Mouse (Mus musculus): ENCODE results near the gene Hunk. TPM values are rescaled to one million over a fixed set of nuclear protein-coding genes. Genes with fewer than 3 reads are reported as not detected.
A peak's percentile ranks its signal among the peaks of the same experiment; 100 is the strongest.

Hunk gene
- polyA plus RNA-seq, 1 experiment from 2014 or later, result 19.3 TPM

DNA sequence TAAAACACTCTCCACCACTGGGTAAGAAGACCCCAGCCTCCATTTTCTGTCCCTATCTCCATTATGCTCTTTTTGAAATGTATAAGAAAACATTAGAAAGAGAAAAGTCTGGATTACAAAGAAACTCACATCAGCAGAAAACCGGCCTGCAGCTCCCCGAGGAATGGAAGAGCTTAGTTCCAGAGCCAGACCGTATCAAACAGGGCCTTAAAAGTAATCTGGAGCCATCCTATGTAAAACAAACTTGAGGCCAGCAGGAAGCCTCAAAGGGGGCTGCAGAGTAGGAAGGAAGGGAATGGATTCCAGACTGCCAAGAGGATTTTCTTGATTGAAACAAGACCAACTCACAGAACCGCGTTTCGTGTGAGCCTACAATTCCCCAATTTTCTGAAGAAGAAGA is 22.9 kb upstream of the Hunk start:
- Histone ChIP-seq H3K4me1 (replicated peaks) (peaks cover 50% of the 10 kb centered on the region), H3K27ac (ENCODE audit: poor library complexity, severe bottlenecking) (peak overlapping the region; percentile 54; the same call in 1 of the 2 replicates), H3K27me3 (replicated peaks) (no peaks in the 10 kb centered on the region), H3K9me3 (replicated peaks) (no peaks in the 10 kb centered on the region), H3K36me3 (no peaks in the 10 kb centered on the region), H3K4me3 (no peak overlapping the region), H3K9ac (no peak overlapping the region), H3K4me2 (no peak overlapping the region)
- 48% methylated on average over 6 of the region's 6 CpGs for WGBS
- ATAC-seq (ENCODE audit: insufficient number of reproducible peaks, low FRiP score), result no peak

DNA sequence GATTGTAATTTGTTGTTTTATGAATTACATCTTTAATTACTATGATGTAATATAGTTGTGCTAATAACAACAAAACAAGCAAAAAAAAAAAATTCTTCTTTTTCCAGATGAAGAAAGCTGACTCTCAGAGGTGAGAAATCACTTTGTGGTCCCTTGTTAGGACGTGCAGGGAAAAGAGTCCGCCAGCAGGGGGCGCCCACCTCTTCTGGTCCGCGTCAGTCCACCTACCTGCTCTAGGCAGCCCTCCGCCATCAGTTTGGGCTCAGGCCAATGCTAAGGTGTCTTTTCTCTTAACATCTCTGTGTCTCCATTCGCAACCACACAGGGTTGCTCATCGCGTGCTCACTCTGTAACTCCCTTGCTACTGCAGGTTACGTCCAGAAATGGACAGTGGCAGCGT is 5.9 kb upstream of the Hunk start:
- H3K9me3 ChIP-seq (replicated peaks), result peaks cover 7% of the 10 kb centered on the region; the same call in 1 of the 2 replicates
- no peak overlapping the region for H3K4me3 ChIP-seq
- H3K36me3 ChIP-seq, result no peaks in the 10 kb centered on the region
- H3K27me3 ChIP-seq (replicated peaks), result peaks cover 5% of the 10 kb centered on the region; the same call in 1 of the 2 replicates
- H3K9ac ChIP-seq, result no peak overlapping the region
- no peak for ATAC-seq (ENCODE audit: insufficient number of reproducible peaks, low FRiP score)
- peaks cover 25% of the 10 kb centered on the region for H3K4me1 ChIP-seq (replicated peaks)
- H3K4me2 ChIP-seq, result no peak overlapping the region
- 14% methylated on average over 11 of the region's 11 CpGs for WGBS
- H3K27ac ChIP-seq (ENCODE audit: poor library complexity, severe bottlenecking), result no peak overlapping the region

- H3K27ac ChIP-seq (ENCODE audit: poor library complexity, severe bottlenecking), result no peak overlapping the region
- WGBS, result 90% methylated on average over 3 of the region's 3 CpGs
- H3K9ac ChIP-seq, result no peak overlapping the region
- no peak overlapping the region for H3K4me2 ChIP-seq
- H3K9me3 ChIP-seq (replicated peaks), result peaks cover 7% of the 10 kb centered on the region; the same call in 1 of the 2 replicates
- H3K27me3 ChIP-seq (replicated peaks), result peaks cover 5% of the 10 kb centered on the region; the same call in 1 of the 2 replicates
- no peak overlapping the region for H3K4me3 ChIP-seq
- peaks cover 27% of the 10 kb centered on the region for H3K4me1 ChIP-seq (replicated peaks)
- ATAC-seq (ENCODE audit: insufficient number of reproducible peaks, low FRiP score), result no peak
- H3K36me3 ChIP-seq, result no peaks in the 10 kb centered on the region
Measured at GRCm38 (mm10) chr16:90381633-90382032, 4.2 kb upstream of the Hunk start.

GRCm38 (mm10) chr16:90382701-90383280 is 3.0 kb upstream of the Hunk start:
- no peak overlapping the region for H3K4me2 ChIP-seq
- no peaks in the 10 kb centered on the region for H3K36me3 ChIP-seq
- H3K4me3 ChIP-seq, result no peak overlapping the region
- H3K27ac ChIP-seq (ENCODE audit: poor library complexity, severe bottlenecking), result no peak overlapping the region
- peaks cover 5% of the 10 kb centered on the region; the same call in 1 of the 2 replicates for H3K27me3 ChIP-seq (replicated peaks)
- H3K9ac ChIP-seq, result no peak overlapping the region
- peaks cover 27% of the 10 kb centered on the region for H3K4me1 ChIP-seq (replicated peaks)
- H3K9me3 ChIP-seq (replicated peaks), result peaks cover 7% of the 10 kb centered on the region; the same call in 1 of the 2 replicates
- no peak for ATAC-seq (ENCODE audit: insufficient number of reproducible peaks, low FRiP score)
- WGBS, result 69% methylated on average over 10 of the region's 10 CpGs

- peak overlapping the region; percentile 15; the same call in 1 of the 2 replicates for H3K27ac ChIP-seq (ENCODE audit: poor library complexity, severe bottlenecking)
- H3K27me3 ChIP-seq (replicated peaks), result peaks cover 5% of the 10 kb centered on the region; the same call in 1 of the 2 replicates
- WGBS, result 42% methylated on average over 3 of the region's 3 CpGs
- H3K9ac ChIP-seq, result no peak overlapping the region
- peaks cover 39% of the 10 kb centered on the region for H3K4me1 ChIP-seq (replicated peaks)
- no peak overlapping the region for H3K4me3 ChIP-seq
- no peak for ATAC-seq (ENCODE audit: insufficient number of reproducible peaks, low FRiP score)
- H3K4me2 ChIP-seq, result 0 out of 2 replicates have a peak overlapping the region, but pooled peaks have one; percentile 81
- H3K36me3 ChIP-seq, result no peaks in the 10 kb centered on the region
- H3K9me3 ChIP-seq (replicated peaks), result peaks cover 7% of the 10 kb centered on the region; the same call in 1 of the 2 replicates
Measured at GRCm38 (mm10) chr16:90384058-90384457, 1.8 kb upstream of the Hunk start.

GRCm38 (mm10) chr16:90384846-90385245 is 967 bp upstream of the Hunk start:
- peaks cover 5% of the 10 kb centered on the region; the same call in 1 of the 2 replicates for H3K27me3 ChIP-seq (replicated peaks)
- peak overlapping the region; percentile 81 for H3K4me2 ChIP-seq
- peak overlapping the region; percentile 86 for H3K4me3 ChIP-seq
- peaks cover 47% of the 10 kb centered on the region for H3K4me1 ChIP-seq (replicated peaks)
- peak overlapping the region; percentile 90; the same call in 1 of the 2 replicates for H3K27ac ChIP-seq (ENCODE audit: poor library complexity, severe bottlenecking)
- peak overlapping the region; percentile 95 for H3K9ac ChIP-seq
- WGBS, result 7% methylated on average over 12 of the region's 12 CpGs
- no peaks in the 10 kb centered on the region; the same call in 1 of the 2 replicates for H3K36me3 ChIP-seq
- peaks cover 7% of the 10 kb centered on the region; the same call in 1 of the 2 replicates for H3K9me3 ChIP-seq (replicated peaks)
- no peak for ATAC-seq (ENCODE audit: insufficient number of reproducible peaks, low FRiP score)

DNA sequence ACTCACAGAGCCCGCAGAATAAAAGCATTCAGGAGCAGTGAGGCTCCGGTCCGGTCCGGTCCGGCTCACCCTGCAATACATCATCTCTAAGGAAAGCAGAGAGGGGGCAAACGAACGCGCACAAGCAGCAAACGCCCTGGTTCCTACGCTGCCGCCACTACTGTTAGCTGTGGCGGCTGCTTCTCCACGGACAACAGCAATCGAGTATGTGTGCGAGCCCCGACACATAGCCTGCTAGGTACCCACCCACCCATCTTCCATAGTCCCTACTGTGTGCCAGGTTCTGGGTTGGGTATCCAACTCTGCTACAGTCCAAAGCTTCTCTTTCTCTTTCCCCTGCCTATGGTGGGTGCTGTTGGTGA is 506 bp upstream of the Hunk start:
- peak overlapping the region; percentile 95 for H3K9ac ChIP-seq
- peak overlapping the region; percentile 90 for H3K27ac ChIP-seq (ENCODE audit: poor library complexity, severe bottlenecking)
- H3K9me3 ChIP-seq (replicated peaks), result peaks cover 7% of the 10 kb centered on the region; the same call in 1 of the 2 replicates
- under 1% methylated on average over 16 of the region's 16 CpGs for WGBS
- peaks cover 52% of the 10 kb centered on the region for H3K4me1 ChIP-seq (replicated peaks)
- peaks cover 5% of the 10 kb centered on the region; the same call in 1 of the 2 replicates for H3K27me3 ChIP-seq (replicated peaks)
- H3K4me2 ChIP-seq, result peak overlapping the region; percentile 81
- ATAC-seq (ENCODE audit: insufficient number of reproducible peaks, low FRiP score), result peak; percentile 4; the same call in 1 of the 2 replicates
- peak overlapping the region; percentile 86 for H3K4me3 ChIP-seq
- H3K36me3 ChIP-seq, result no peaks in the 10 kb centered on the region; the same call in 1 of the 2 replicates

GRCm38 (mm10) chr16:90386514-90387160 is 824 bp downstream of the Hunk start:
- ATAC-seq (ENCODE audit: insufficient number of reproducible peaks, low FRiP score), result peak; percentile 58
- Histone ChIP-seq H3K4me2 (peak overlapping the region; percentile 81), H3K4me1 (replicated peaks) (peaks cover 59% of the 10 kb centered on the region), H3K4me3 (peak overlapping the region; percentile 86), H3K36me3 (peaks cover 12% of the 10 kb centered on the region), H3K27ac (ENCODE audit: poor library complexity, severe bottlenecking) (peak overlapping the region; percentile 90), H3K27me3 (replicated peaks) (no peaks in the 10 kb centered on the region), H3K9me3 (replicated peaks) (peaks cover 4% of the 10 kb centered on the region; the same call in 1 of the 2 replicates), H3K9ac (peak overlapping the region; percentile 95)
- WGBS, result under 1% methylated on average over 44 of the region's 49 CpGs

DNA sequence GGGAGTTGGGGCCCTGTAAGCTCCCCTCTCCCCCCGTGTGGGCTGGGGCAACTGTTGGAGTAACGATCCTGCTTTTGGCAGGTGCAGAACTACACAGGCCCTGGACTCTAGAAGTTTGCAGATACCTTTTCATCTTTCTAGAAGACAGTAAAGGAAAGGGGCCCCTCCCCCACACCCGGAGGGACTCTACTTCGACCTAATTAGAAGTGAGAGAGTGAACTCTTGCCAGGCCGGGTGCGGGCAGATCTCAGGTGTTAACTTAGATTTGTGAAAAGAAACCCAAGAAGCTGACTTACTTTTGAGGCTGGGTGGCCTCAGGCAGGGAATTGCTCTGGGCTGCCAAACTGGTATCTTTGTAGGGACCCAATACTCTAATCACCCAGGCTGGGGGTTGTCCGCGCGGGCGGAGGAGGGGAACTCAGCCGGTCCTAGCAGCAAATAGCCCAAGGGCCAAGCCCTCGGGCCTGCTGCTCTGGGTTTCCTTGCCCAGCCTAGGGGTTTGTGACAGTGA is 1.4 kb downstream of the Hunk start:
- H3K9ac ChIP-seq, result peak overlapping the region; percentile 95
- H3K27ac ChIP-seq (ENCODE audit: poor library complexity, severe bottlenecking), result peak overlapping the region; percentile 90
- WGBS, result 5% methylated on average over 12 of the region's 12 CpGs
- H3K4me1 ChIP-seq (replicated peaks), result peaks cover 58% of the 10 kb centered on the region
- H3K4me2 ChIP-seq, result peak overlapping the region; percentile 81
- 0 out of 2 replicates have a peak, but pooled peaks have one; percentile 10 for ATAC-seq (ENCODE audit: insufficient number of reproducible peaks, low FRiP score)
- no peaks in the 10 kb centered on the region for H3K9me3 ChIP-seq (replicated peaks)
- no peaks in the 10 kb centered on the region for H3K27me3 ChIP-seq (replicated peaks)
- H3K36me3 ChIP-seq, result peaks cover 18% of the 10 kb centered on the region
- peak overlapping the region; percentile 86 for H3K4me3 ChIP-seq

DNA sequence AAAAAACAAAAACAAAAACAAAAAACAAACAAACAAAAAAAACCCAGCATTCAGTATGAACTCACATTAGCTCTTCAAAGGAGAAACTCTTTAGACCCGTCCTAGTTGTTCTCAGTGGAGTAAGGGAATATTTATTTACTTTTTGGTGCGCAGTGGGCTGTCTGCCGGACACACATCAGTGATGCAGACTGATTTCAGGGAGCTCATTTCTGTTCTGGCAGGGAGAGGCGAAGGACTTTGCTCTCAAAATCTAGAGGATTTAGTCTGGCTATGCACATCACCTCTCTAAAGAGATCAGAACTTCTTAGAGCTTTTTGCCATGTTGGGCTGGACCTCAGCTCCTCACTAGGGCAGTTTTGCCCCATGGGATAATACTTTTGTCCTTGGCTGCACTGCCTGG is 2.1 kb downstream of the Hunk start:
- Histone ChIP-seq H3K27ac (ENCODE audit: poor library complexity, severe bottlenecking) (peak overlapping the region; percentile 74), H3K9ac (peak overlapping the region; percentile 68), H3K27me3 (replicated peaks) (no peaks in the 10 kb centered on the region), H3K4me1 (replicated peaks) (peaks cover 53% of the 10 kb centered on the region), H3K9me3 (replicated peaks) (no peaks in the 10 kb centered on the region), H3K36me3 (peaks cover 25% of the 10 kb centered on the region), H3K4me3 (peak overlapping the region; percentile 86), H3K4me2 (peak overlapping the region; percentile 81)
- 48% methylated on average over 4 of the region's 4 CpGs for WGBS
- no peak for ATAC-seq (ENCODE audit: insufficient number of reproducible peaks, low FRiP score)
